Mouse (Mus musculus): ENCODE measurements around the gene Stom. TPM values are rescaled to one million over a fixed set of nuclear protein-coding genes. Genes with fewer than 3 reads are reported as not detected.

Stom gene
- polyA plus RNA-seq (2015; fragmentation: Nextera tagmentation; extraction: Ambion mirVana) = 17.6 and 27.4 TPM in 2 replicates

DNA sequence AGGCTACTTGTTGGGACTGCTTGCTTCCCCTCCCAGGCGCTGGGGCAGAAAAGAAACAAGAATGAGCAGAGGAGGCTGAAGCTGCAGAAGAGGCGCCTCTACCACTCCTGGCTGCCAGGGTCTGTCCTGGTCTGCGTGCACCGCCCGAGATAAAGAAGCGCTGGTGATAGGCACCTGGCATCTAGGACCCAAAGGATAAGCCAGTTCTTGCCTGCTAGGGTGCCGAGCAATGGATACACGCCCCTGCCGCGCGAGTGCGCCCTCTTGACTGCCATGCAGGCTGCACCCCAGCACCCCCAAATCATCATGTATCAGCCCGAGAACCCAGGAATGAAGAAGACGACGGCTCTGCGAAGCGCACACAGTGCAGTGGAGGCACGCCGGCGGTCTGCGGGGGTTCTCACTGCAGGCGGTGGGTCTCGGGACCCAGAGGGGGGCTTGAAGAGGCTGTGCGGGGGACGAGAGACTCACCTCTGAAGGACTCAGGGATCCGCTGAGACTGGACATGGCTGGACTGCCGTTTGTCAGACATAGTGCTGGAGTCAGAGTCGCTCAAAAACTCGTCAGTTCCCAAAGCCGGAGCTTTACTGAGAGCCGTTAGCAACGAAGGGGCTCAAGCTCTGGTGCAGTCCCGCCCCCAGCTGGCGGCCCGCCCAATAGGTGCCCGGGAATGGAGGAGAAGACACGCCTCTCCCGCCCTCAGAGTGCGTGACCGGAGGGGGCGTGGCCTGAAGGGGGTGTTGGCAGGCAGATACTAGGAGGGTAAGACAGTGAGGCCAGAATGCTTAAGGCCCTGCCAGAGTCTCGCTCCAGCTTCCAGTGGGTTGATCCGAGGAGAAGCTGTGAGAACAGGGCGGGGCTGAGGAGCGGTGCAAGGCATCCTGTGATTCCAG, at the start of gene Stom:
Gene Stom, minus strand, starts transcription at position 589 of the 893 bp plus-strand sequence.
- Histone ChIP-seq H3K4me3 (replicated peaks) (peak within 1 kb of the TSS; percentile 70), H3K9me3 (replicated peaks) (no peaks in the 10 kb centered on the region), H3K9ac (replicated peaks) (peak within 1 kb of the TSS; percentile 70), H3K4me2 (peak within 1 kb of the TSS; percentile 91), H3K36me3 (no peaks in the 10 kb centered on the region), H3K27me3 (replicated peaks) (no peaks in the 10 kb centered on the region), H3K27ac (replicated peaks) (peak within 1 kb of the TSS; percentile 85), H3K4me1 (peaks cover 19% of the 10 kb centered on the region)
- peak; percentile 99 for ATAC-seq (ENCODE audit: low FRiP score)
- WGBS = under 1% methylated on average over 45 of the region's 45 CpGs

DNA sequence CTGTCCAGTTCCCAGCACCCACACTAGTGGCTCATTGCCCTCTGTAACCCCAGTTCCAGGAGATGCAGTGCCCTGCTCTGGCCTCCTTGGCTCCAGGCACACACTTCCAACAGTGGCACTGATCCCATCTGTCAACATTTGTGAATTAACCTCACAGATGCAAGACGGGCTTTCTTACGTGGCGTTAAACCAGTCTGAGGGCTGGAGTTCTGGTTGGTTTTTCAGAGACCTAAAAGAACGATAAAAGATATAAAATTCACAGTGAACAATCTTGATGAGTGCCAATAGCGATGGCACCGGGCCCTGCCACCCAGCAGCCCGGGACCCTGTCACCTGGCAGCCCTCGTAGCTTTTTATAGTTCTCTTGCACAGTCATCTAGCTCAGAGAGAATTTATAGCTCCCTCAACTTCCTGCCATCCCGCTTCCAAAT, 48.7 kb upstream of the Stom start:
- ATAC-seq (ENCODE audit: low FRiP score) = no peak
- no peak overlapping the region for H3K4me2 ChIP-seq
- no peak overlapping the region for H3K4me3 ChIP-seq (replicated peaks)
- H3K27me3 ChIP-seq (replicated peaks) = no peaks in the 10 kb centered on the region
- H3K36me3 ChIP-seq = no peaks in the 10 kb centered on the region
- H3K9me3 ChIP-seq (replicated peaks) = no peaks in the 10 kb centered on the region
- H3K4me1 ChIP-seq = 0 out of 2 replicates have a peak, but pooled peaks cover 4% of the 10 kb centered on the region
- WGBS = 57% methylated on average over 9 of the region's 9 CpGs
- no peak overlapping the region for H3K9ac ChIP-seq (replicated peaks)
- no peak overlapping the region for H3K27ac ChIP-seq (replicated peaks)

DNA sequence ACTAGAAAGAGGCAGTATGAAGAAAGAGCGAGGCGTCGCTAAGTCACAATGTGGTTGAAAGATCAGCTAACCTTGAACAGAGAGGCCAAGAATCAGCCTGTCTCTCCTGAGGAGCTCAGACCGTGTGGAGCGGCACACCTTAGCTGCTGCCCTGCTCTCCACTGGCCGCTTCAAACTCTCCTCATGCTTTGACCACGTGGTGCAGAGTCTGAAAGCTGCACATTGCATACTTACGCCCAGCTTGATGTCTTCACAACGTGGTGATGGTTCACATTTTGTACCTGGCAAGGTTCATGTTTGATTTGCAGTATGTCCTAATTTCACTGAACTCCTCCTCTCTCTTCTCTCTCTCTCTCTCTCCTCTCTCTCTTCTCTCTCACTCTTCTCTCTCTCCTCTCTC, 42.5 kb upstream of the Stom start:
- 74% methylated on average over 9 of the region's 9 CpGs for WGBS
- H3K27me3 ChIP-seq (replicated peaks) = no peaks in the 10 kb centered on the region

DNA sequence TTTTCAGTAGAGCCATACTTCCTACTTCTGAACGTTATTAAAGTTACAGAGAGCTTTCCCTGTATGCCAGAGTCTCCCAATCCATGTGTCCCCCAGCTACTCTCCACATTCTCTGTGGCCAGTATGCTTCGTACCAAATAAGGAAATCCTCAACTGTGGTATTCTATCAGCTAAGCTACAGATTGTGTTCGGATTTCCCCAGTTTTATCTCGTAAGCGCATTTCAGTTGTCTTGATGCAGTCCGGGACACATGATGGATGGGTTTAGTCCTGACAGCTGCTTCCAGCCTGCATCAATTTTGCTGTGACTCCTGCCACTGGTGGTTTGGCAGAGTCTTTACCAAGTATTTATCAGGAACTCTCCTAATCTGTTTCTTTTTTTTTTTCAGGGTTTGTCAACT, 40.8 kb upstream of the Stom start:
- no peak overlapping the region for H3K9ac ChIP-seq (replicated peaks)
- 68% methylated on average over 6 of the region's 6 CpGs for WGBS

More for the DNA sequence above, 42.5 kb upstream of the Stom start:
- no peak overlapping the region for H3K9ac ChIP-seq (replicated peaks)
- H3K4me3 ChIP-seq (replicated peaks) = no peak overlapping the region
- no peaks in the 10 kb centered on the region for H3K9me3 ChIP-seq (replicated peaks)
- no peak overlapping the region for H3K4me2 ChIP-seq
- no peak overlapping the region for H3K27ac ChIP-seq (replicated peaks)
- H3K36me3 ChIP-seq = no peaks in the 10 kb centered on the region
- ATAC-seq (ENCODE audit: low FRiP score) = no peak
- H3K4me1 ChIP-seq = no peaks in the 10 kb centered on the region

DNA sequence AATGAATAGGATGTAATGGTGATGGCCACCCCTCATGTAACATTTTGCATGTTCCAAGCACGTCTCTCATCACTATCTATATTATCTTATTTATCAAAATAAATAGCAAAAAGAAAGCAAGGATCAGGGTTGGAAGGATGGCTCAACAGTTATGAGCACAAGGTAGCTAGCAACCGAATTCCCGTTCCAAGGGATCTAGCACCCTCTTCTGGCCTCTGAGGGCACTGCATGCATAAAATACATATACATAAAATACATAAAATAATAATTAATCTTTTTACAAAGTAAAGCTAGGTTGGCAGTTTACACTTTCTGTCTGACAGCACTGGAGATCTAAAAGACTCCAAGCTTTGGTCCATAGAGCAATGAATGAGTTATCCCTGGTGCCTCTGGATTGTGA, 36.2 kb upstream of the Stom start:
- Histone ChIP-seq H3K4me1 (no peaks in the 10 kb centered on the region), H3K4me2 (no peak overlapping the region), H3K4me3 (replicated peaks) (no peak overlapping the region), H3K36me3 (no peaks in the 10 kb centered on the region), H3K27ac (replicated peaks) (no peak overlapping the region), H3K9me3 (replicated peaks) (no peaks in the 10 kb centered on the region), H3K9ac (replicated peaks) (no peak overlapping the region), H3K27me3 (replicated peaks) (no peaks in the 10 kb centered on the region)
- ATAC-seq (ENCODE audit: low FRiP score) = no peak
- 23% methylated on average over 3 of the region's 3 CpGs for WGBS

More for the DNA sequence above, 40.8 kb upstream of the Stom start:
- H3K4me2 ChIP-seq = no peak overlapping the region
- no peaks in the 10 kb centered on the region for H3K36me3 ChIP-seq
- H3K9me3 ChIP-seq (replicated peaks) = no peaks in the 10 kb centered on the region
- H3K27ac ChIP-seq (replicated peaks) = no peak overlapping the region
- H3K27me3 ChIP-seq (replicated peaks) = no peaks in the 10 kb centered on the region
- ATAC-seq (ENCODE audit: low FRiP score) = no peak
- H3K4me1 ChIP-seq = no peaks in the 10 kb centered on the region
- no peak overlapping the region for H3K4me3 ChIP-seq (replicated peaks)

DNA sequence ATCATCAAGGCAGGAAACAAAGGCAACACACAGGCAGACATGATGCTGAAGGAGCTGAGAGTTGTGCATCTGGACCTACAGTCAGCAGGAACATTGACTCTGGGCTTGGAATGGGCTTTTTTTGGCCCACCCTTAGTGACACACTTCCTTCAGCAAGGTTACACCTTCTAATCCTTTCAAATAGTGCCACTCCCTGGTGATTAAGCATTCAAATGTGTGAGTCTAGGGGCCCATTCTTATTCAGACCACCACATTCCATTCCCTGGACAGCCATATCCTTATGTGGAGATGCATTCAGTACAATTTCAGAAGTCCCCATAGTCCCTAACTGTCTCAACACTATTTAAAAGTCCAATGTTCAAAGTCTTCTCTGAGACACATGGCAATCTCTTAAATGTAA, 33.9 kb upstream of the Stom start:
- ATAC-seq (ENCODE audit: low FRiP score) = no peak
- H3K27ac ChIP-seq (replicated peaks) = no peak overlapping the region
- H3K36me3 ChIP-seq = no peaks in the 10 kb centered on the region
- no peaks in the 10 kb centered on the region for H3K9me3 ChIP-seq (replicated peaks)
- no peak overlapping the region for H3K9ac ChIP-seq (replicated peaks)
- H3K4me1 ChIP-seq = no peaks in the 10 kb centered on the region
- H3K4me3 ChIP-seq (replicated peaks) = no peak overlapping the region
- no peaks in the 10 kb centered on the region for H3K27me3 ChIP-seq (replicated peaks)
- H3K4me2 ChIP-seq = no peak overlapping the region

DNA sequence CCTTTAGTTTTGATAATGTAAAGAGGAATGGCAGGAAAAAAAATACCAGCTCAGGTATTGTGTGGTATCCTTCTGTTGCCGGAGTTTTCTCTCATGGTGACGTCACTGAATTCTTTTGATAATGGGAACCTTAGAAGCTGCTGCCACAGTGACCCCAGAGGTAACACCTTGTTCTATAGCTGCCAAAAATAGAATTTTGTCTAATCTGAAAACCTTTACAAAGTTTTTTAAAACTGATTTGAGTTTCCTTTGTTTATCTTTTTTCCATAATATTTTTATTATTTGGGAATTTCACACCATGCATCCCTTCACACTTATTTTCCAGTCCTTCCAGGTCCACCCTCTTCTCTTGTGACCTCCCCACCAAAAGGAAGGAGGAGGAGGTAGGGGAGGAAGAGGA, 30.9 kb upstream of the Stom start, which contains the start of gene 4930568D16Rik:
Gene 4930568D16Rik, minus strand, starts transcription at position 101 of the 400 bp plus-strand sequence.
- Histone ChIP-seq H3K27ac (replicated peaks) (no peak within 1 kb of the TSS), H3K4me2 (no peak within 1 kb of the TSS), H3K9me3 (replicated peaks) (no peaks in the 10 kb centered on the region), H3K27me3 (replicated peaks) (no peaks in the 10 kb centered on the region), H3K4me3 (replicated peaks) (no peak within 1 kb of the TSS), H3K36me3 (no peaks in the 10 kb centered on the region), H3K4me1 (no peaks in the 10 kb centered on the region), H3K9ac (replicated peaks) (no peak within 1 kb of the TSS)
- ATAC-seq (ENCODE audit: low FRiP score) = no peak
- 85% methylated on average over 2 of the region's 2 CpGs for WGBS

DNA sequence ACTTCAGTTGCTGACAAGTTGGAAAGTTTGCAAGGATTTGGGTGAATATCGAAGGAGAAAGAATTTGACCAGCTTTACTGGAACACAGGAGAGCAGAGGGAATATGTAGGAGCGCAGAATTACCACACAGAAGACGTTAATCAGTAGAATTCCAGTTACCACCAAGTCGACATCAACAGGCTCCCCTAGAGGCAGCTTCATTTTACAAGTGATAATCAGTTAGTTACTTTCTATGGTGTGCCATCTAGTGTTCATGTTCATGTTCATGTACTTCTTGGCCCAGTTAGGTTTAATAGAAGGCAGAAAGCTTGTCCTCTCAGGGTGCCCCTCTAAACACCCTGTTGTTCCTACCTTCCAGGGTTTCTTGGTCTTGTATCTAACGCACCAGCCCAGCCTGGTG, 12.4 kb upstream of the Stom start:
- Histone ChIP-seq H3K27me3 (replicated peaks) (no peaks in the 10 kb centered on the region), H3K4me1 (no peaks in the 10 kb centered on the region), H3K27ac (replicated peaks) (no peak overlapping the region), H3K4me3 (replicated peaks) (no peak overlapping the region), H3K9me3 (replicated peaks) (no peaks in the 10 kb centered on the region), H3K4me2 (no peak overlapping the region), H3K9ac (replicated peaks) (no peak overlapping the region), H3K36me3 (no peaks in the 10 kb centered on the region)
- no peak for ATAC-seq (ENCODE audit: low FRiP score)
- WGBS = 62% methylated on average over 5 of the region's 5 CpGs

DNA sequence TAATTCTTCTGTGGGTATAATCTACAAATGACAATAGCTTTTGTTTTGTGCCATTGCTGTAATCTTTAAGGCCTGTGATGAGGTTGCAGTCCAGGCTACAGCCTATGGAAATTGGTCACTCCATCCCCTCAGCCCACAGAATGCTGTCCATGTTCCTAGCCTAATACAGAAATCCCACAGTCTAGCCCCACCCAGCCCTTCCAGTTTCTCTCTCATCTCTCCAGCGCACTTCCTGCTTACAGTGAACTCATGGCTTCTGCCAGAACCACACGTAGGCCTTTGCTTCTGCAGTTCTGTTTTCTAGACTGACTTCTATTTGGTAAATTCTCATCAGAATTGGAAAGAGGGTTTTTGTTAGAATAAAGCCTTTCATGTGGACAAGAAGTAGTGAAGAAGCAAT, 9.2 kb upstream of the Stom start:
- WGBS = 82% methylated on average over 2 of the region's 2 CpGs
- no peak overlapping the region for H3K4me3 ChIP-seq (replicated peaks)
- no peak overlapping the region for H3K9ac ChIP-seq (replicated peaks)
- H3K36me3 ChIP-seq = no peaks in the 10 kb centered on the region
- ATAC-seq (ENCODE audit: low FRiP score) = no peak
- H3K4me2 ChIP-seq = no peak overlapping the region
- H3K4me1 ChIP-seq = no peaks in the 10 kb centered on the region
- no peaks in the 10 kb centered on the region for H3K27me3 ChIP-seq (replicated peaks)
- no peaks in the 10 kb centered on the region for H3K9me3 ChIP-seq (replicated peaks)
- no peak overlapping the region for H3K27ac ChIP-seq (replicated peaks)

DNA sequence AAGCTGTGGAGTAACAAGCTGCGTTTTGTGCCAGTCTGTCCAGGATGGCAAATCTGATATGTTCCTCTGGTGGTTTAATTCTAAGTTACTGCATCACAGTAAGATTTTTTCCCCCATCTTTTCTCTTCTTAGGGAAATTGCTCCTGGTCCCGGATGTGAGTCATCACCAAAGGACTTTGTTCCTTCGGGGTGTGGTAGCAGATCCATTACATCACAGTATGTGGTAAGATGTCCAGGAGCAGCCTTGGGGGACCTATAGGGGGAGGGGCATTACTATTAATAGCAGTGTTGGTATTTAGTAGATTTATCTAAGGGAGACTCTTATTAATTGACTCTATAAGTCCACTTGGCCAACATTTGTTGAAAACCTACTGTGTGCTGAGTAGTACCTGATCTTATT, 5.8 kb upstream of the Stom start:
- Histone ChIP-seq H3K4me3 (replicated peaks) (no peak overlapping the region), H3K27me3 (replicated peaks) (no peaks in the 10 kb centered on the region), H3K36me3 (no peaks in the 10 kb centered on the region), H3K9ac (replicated peaks) (no peak overlapping the region), H3K4me1 (peaks cover under 1% of the 10 kb centered on the region; the same call in 1 of the 2 replicates), H3K9me3 (replicated peaks) (no peaks in the 10 kb centered on the region), H3K4me2 (no peak overlapping the region), H3K27ac (replicated peaks) (no peak overlapping the region)
- WGBS = 78% methylated on average over 3 of the region's 3 CpGs
- no peak for ATAC-seq (ENCODE audit: low FRiP score)

DNA sequence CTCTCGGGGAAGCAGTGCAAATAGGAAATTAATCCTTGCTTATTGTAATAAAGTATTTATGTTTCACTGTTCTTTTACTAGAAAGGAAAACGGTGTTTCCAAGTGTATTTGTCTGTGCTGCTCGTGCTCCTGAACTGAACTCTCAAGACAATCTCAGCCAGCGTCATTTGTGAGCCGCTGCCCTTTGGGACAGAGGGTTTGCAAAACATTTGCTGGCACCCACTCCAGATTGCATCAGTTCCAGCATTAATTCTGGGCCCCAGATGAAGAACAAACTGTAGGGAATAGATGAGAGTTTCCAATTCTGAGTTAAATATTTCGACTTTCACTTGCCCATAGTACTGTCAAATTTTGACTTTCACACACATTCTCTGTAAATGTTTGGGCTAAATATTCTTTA, 1.9 kb upstream of the Stom start:
- ATAC-seq (ENCODE audit: low FRiP score) = no peak
- WGBS = 82% methylated on average over 6 of the region's 6 CpGs
- Histone ChIP-seq H3K9ac (replicated peaks) (no peak overlapping the region), H3K36me3 (no peaks in the 10 kb centered on the region), H3K4me1 (peaks cover 19% of the 10 kb centered on the region), H3K9me3 (replicated peaks) (no peaks in the 10 kb centered on the region), H3K27ac (replicated peaks) (no peak overlapping the region), H3K27me3 (replicated peaks) (no peaks in the 10 kb centered on the region), H3K4me2 (no peak overlapping the region), H3K4me3 (replicated peaks) (no peak overlapping the region)

DNA sequence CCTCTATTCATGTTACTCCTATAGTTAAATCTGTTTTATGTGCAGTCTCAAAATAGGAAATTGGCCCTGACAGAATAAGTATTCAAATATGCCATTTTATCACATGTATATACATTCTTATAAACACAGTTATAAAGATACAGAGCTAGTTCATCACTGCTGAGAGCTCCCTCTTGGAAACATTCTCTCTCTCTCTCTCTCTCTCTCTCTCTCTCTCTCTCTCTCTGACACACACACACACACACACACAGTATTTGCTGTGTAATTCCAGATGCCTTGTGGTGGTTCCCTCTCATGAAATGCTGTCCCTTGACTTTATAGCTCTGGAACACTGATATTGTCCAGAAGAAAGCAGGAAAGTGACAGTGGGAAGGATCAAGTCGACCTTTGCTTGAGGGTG, 1.3 kb upstream of the Stom start:
- H3K4me1 ChIP-seq = peaks cover 19% of the 10 kb centered on the region
- H3K4me3 ChIP-seq (replicated peaks) = no peak overlapping the region
- no peak overlapping the region for H3K9ac ChIP-seq (replicated peaks)
- 76% methylated on average over 1 of the region's 1 CpGs for WGBS
- H3K4me2 ChIP-seq = no peak overlapping the region
- H3K27ac ChIP-seq (replicated peaks) = no peak overlapping the region
- H3K36me3 ChIP-seq = no peaks in the 10 kb centered on the region
- no peak for ATAC-seq (ENCODE audit: low FRiP score)
- no peaks in the 10 kb centered on the region for H3K9me3 ChIP-seq (replicated peaks)
- no peaks in the 10 kb centered on the region for H3K27me3 ChIP-seq (replicated peaks)

Data from neural tube, embryonic 15.5 days (tissue).